Mouse (Mus musculus) CH12.LX (cell line): ENCODE results near the gene BC067074. TPM values are rescaled to one million over a fixed set of nuclear protein-coding genes. Genes with fewer than 3 reads are reported as not detected.

Experiments
- DNase-seq: peaks from one replicate; pipeline ENCODE4 v3.0.0-alpha.2; 2013; ENCODE audit errors: extremely low read depth
- H3K27ac ChIP-seq: 2 replicates; pipeline ENCODE4 v1.5.1; 2012; ENCODE audit warnings: low read depth, mild to moderate bottlenecking, control low read depth, moderate library complexity; ENCODE audit not compliant: insufficient read depth
- H3K27me3 ChIP-seq: replicated peaks from 2 replicates; pipeline ENCODE3; 2012; ENCODE audit warnings: inconsistent platforms
- H3K36me3 ChIP-seq, 2 experiments: replicated peaks in 1 of 2; 2 replicates each; pipeline versions ENCODE3 to v1.6.1; 2012; ENCODE audit warnings: inconsistent platforms in 1 of 2, low read length in 1 of 2, mild to moderate bottlenecking in 1 of 2, mixed read lengths in 1 of 2, moderate library complexity in 1 of 2; ENCODE audit not compliant: control insufficient read depth in 1 of 2, insufficient read depth in 1 of 2
- H3K4me1 ChIP-seq, 2 experiments: 2 replicates each; pipeline ENCODE4 v1.6.1; 2012; ENCODE audit warnings: inconsistent platforms in 1 of 2, moderate library complexity in 1 of 2; ENCODE audit not compliant: insufficient read depth in 2 of 2, control insufficient read depth in 1 of 2
- H3K4me2 ChIP-seq: 2 replicates; pipeline ENCODE4 v1.6.1; 2012; ENCODE audit warnings: low read depth, mild to moderate bottlenecking, control low read depth; ENCODE audit not compliant: poor library complexity, insufficient read depth, severe bottlenecking
- H3K4me3 ChIP-seq, 3 experiments: fragments of 150-350 bp in 1 of 3; sonication (generic) in 1 of 3; replicated peaks in 1 of 3; 2 replicates each; pipeline versions ENCODE3 to v1.5.1; 2011 to 2012; ENCODE audit warnings: low read depth in 2 of 3, low read length in 2 of 3, mild to moderate bottlenecking in 2 of 3, moderate library complexity in 2 of 3, control low read depth in 1 of 3, improper control_type of control experiment in 1 of 3, inconsistent platforms in 1 of 3, mixed read lengths in 1 of 3; ENCODE audit not compliant: poor library complexity in 1 of 3
- H3K79me2 ChIP-seq: replicated peaks from 2 replicates; pipeline ENCODE4 v1.6.1; 2012; ENCODE audit warnings: mild to moderate bottlenecking, moderate library complexity; ENCODE audit not compliant: control insufficient read depth, poor library complexity, insufficient read depth, severe bottlenecking; ENCODE audit errors: extremely low read depth
- H3K9ac ChIP-seq: 2 replicates; pipeline ENCODE4 v1.6.1; 2012; ENCODE audit warnings: low read depth, mild to moderate bottlenecking, control low read depth, moderate library complexity; ENCODE audit not compliant: insufficient read depth
- H3K9me3 ChIP-seq: replicated peaks from 2 replicates; pipeline ENCODE3; 2012; ENCODE audit warnings: low read length, inconsistent platforms, mixed read lengths
- CHD1 ChIP-seq: IDR thresholded peaks from 2 replicates; pipeline ENCODE4 v1.6.1; 2012; ENCODE audit warnings: low read depth, low read length, improper control_type of control experiment, inconsistent platforms
- CHD2 ChIP-seq: IDR thresholded peaks from 2 replicates; pipeline ENCODE4 v1.6.1; 2011; ENCODE audit warnings: low read length, improper control_type of control experiment
- CTCF ChIP-seq, 2 experiments: IDR thresholded peaks in 1 of 2; conservative IDR thresholded peaks in 1 of 2; 2 replicates each; pipeline ENCODE4 v1.5.1; 2011 to 2012; ENCODE audit warnings: low read depth in 2 of 2, low read length in 2 of 2, improper control_type of control experiment in 1 of 2, inconsistent platforms in 1 of 2, mild to moderate bottlenecking in 1 of 2, moderate library complexity in 1 of 2
- ELF1 ChIP-seq: IDR thresholded peaks from 2 replicates; pipeline ENCODE4 v1.6.1; 2014; ENCODE audit warnings: low read depth, mild to moderate bottlenecking, inconsistent platforms, low read length, improper control_type of control experiment
- GABPA ChIP-seq: IDR thresholded peaks from 2 replicates; pipeline ENCODE4 v1.6.1; 2012; ENCODE audit warnings: low read depth, low read length, improper control_type of control experiment, inconsistent platforms; ENCODE audit not compliant: insufficient replicate concordance
- HCFC1 ChIP-seq: IDR thresholded peaks from 2 replicates; pipeline ENCODE4 v1.6.1; 2012; ENCODE audit warnings: low read depth, mild to moderate bottlenecking, inconsistent platforms, low read length, improper control_type of control experiment
- IRF4 ChIP-seq: IDR thresholded peaks from 2 replicates; pipeline ENCODE4 v1.6.1; 2014; ENCODE audit warnings: low read depth, mild to moderate bottlenecking, inconsistent platforms, low read length, improper control_type of control experiment
- KAT2A ChIP-seq: IDR thresholded peaks from 2 replicates; pipeline ENCODE4 v1.6.1; 2012; ENCODE audit warnings: low read length, improper control_type of control experiment, inconsistent platforms; ENCODE audit not compliant: insufficient replicate concordance
- MAFK ChIP-seq: IDR thresholded peaks from 2 replicates; pipeline ENCODE4 v1.6.1; 2011; ENCODE audit warnings: low read length, improper control_type of control experiment; ENCODE audit not compliant: insufficient replicate concordance
- MEF2A ChIP-seq: IDR thresholded peaks from 2 replicates; pipeline ENCODE4 v1.6.1; 2014; ENCODE audit warnings: low read depth, mild to moderate bottlenecking, inconsistent platforms, low read length, improper control_type of control experiment, borderline replicate concordance
- MYC ChIP-seq: IDR thresholded peaks from 2 replicates; pipeline ENCODE4 v1.6.1; 2011; ENCODE audit warnings: low read depth, mild to moderate bottlenecking, improper control_type of control experiment, low read length
- NRF1 ChIP-seq: IDR thresholded peaks from 2 replicates; pipeline ENCODE4 v1.6.1; 2014; ENCODE audit warnings: low read depth, mild to moderate bottlenecking, inconsistent platforms, low read length, improper control_type of control experiment, moderate library complexity
- PAX5 ChIP-seq: IDR thresholded peaks from 2 replicates; pipeline ENCODE4 v1.6.1; 2012; ENCODE audit warnings: low read length, inconsistent platforms, mixed read lengths
- UBTF ChIP-seq: IDR thresholded peaks from 2 replicates; pipeline ENCODE4 v1.6.1; 2012; ENCODE audit warnings: low read depth, mild to moderate bottlenecking, inconsistent platforms, low read length, improper control_type of control experiment, moderate library complexity
- USF1 ChIP-seq: IDR thresholded peaks from 2 replicates; pipeline ENCODE4 v1.6.1; 2014; ENCODE audit warnings: low read depth, mild to moderate bottlenecking, inconsistent platforms, low read length, improper control_type of control experiment
- USF2 ChIP-seq: conservative IDR thresholded peaks from 2 replicates; pipeline ENCODE4 v1.6.1; 2011; ENCODE audit warnings: low read depth, low read length, improper control_type of control experiment
- ZNF384 ChIP-seq: IDR thresholded peaks from 2 replicates; pipeline ENCODE4 v1.6.1; 2012; ENCODE audit warnings: low read depth, low read length, improper control_type of control experiment, inconsistent platforms
- dilution Hi-C: fragments of 300-500 bp; cut with MboI; formaldehyde crosslinking; loops from 2 replicates; pipeline ENCODE4 v1.14.3; 2020; ENCODE audit warnings: low sequenced_read_pairs; ENCODE audit not compliant: extremely low pct_unique_long_range_greater_than_20kb, extremely low pct_ligation_motif_present
- in situ Hi-C: fragments of 300-500 bp; cut with MboI; formaldehyde crosslinking; loops from 3 replicates; pipeline ENCODE4 v1.14.3; 2019; ENCODE audit warnings: low sequenced_read_pairs, low pct_ligation_motif_present, low pct_unique_long_range_greater_than_20kb, mixed read lengths
- polyA plus RNA-seq: library from polyadenylated mRNA; unstranded; fragments of >175 nt; gene quantifications from 2 replicates; pipeline ENCODE4 v1.2.1, GENCODE M21; 2012; ENCODE audit warnings: low read depth; ENCODE audit not compliant: insufficient read length
- total RNA-seq, 2 experiments: library from RNA; depleted of rRNA; stranded (reverse); fragments of 300-350 nt in 1 of 2; fragments of >200 nt in 1 of 2; gene quantifications; 2 replicates each; pipeline ENCODE4 v1.2.3; 2012 to 2014

The BC067074 gene
- total and polyA plus RNA-seq, 3 experiments = 0.93 TPM; not detected in 2

- in situ Hi-C loops (no loop called here), dilution Hi-C loops (no loop called here)
- H3K27me3 ChIP-seq = no peaks in the 10 kb centered on the region
- H3K79me2 ChIP-seq = no peaks in the 10 kb centered on the region
- no peak overlapping the region for H3K4me3 ChIP-seq
- no peak for DNase-seq
- no peak overlapping the region for H3K27ac ChIP-seq
- TF ChIP-seq IRF4 (no peak), CHD1 (no peak), MAFK (no peak), UBTF (no peak), MEF2A (no peak), HCFC1 (no peak), CHD2 (no peak), MYC (no peak), KAT2A (no peak), ZNF384 (no peak), GABPA (no peak), NRF1 (no peak), USF2 (no peak), USF1 (no peak), ELF1 (no peak), PAX5 (no peak)
- no peaks in the 10 kb centered on the region for H3K9me3 ChIP-seq
- peaks cover 0 to 2% of the 10 kb centered on the region in 2 experiments for H3K36me3 ChIP-seq
- H3K4me2 ChIP-seq = no peak overlapping the region
- peaks cover 0 to 14% of the 10 kb centered on the region in 2 experiments; a peak in 2 of 4 replicates for H3K4me1 ChIP-seq
- no peak overlapping the region for H3K9ac ChIP-seq
These were observed 60.6 kb downstream of the BC067074 start for GRCm38 (mm10) chr13:113353546-113353945.

- DNase-seq = no peak
- Histone ChIP-seq H3K9me3 (no peaks in the 10 kb centered on the region), H3K4me1 (peaks cover 0 to 14% of the 10 kb centered on the region in 2 experiments; a peak in 2 of 4 replicates), H3K36me3 (peaks cover 0 to 2% of the 10 kb centered on the region in 2 experiments), H3K27ac (no peak overlapping the region), H3K9ac (no peak overlapping the region), H3K27me3 (no peaks in the 10 kb centered on the region), H3K4me2 (no peak overlapping the region), H3K79me2 (no peaks in the 10 kb centered on the region), H3K4me3 (no peak overlapping the region)
- in situ Hi-C loops = no loop called here
- TF ChIP-seq USF2 (no peak), CTCF (conservative IDR thresholded peaks at IDR 0.05 in 1 of 2, IDR thresholded peaks at IDR 0.05 in 1 of 2; ENCODE audit: low read depth in 2 of 2, low read length in 2 of 2) (no peak), NRF1 (no peak)
- dilution Hi-C loops = no loop called here
These were observed 61.0 kb downstream of the BC067074 start for GRCm38 (mm10) chr13:113353955-113354354.
